ENCODE assay signal across 9 mouse cellular contexts in genomic region chr17:23664556-23665021, GRCm38 (mm10). TPM values are rescaled to one million over a fixed set of nuclear protein-coding genes. Genes with fewer than 3 reads are reported as not detected.
DNase-seq lines count a peak whose midpoint lies in the region; ATAC-seq and TF ChIP-seq lines count a peak whose summit lies in the region.
"Had no signal": no experiment of that assay in that cellular context is flagged by ENCODE, and none has a peak within 500 bp of the region (broad histone marks: within the 10 kb centered on the region; RNA-seq: fewer than 3 reads in every experiment).

No protein-coding gene starts in this region.

- H3K4me1 ChIP-seq in MEL (ENCODE audit: control insufficient read depth in 1 of 2, insufficient read depth in 2 of 2, low read length in 2 of 2) = peaks cover 0 to 4% of the 10 kb centered on the region in 2 experiments; a peak in 2 of 4 replicates

- H3K36me3 ChIP-seq in MEL (ENCODE audit: control insufficient read depth in 1 of 2, insufficient read depth in 2 of 2, low read length in 2 of 2) = no peaks in the 10 kb centered on the region

- peak; percentile 55 to 90 (median 76) for TF ChIP-seq CTCF in MEL (IDR thresholded peaks at IDR 0.05 in 2 of 3, conservative IDR thresholded peaks at IDR 0.05 in 1 of 3; ENCODE audit: control insufficient read depth in 1 of 3, insufficient read depth in 1 of 3, low read depth in 2 of 3, low read length in 3 of 3, poor library complexity in 1 of 3, severe bottlenecking in 1 of 3)

- peak; percentile 25; the same call in 1 of the 2 replicates for ATAC-seq in erythroid progenitor cell, adult 5-6 weeks (replicated peaks; ENCODE audit: low FRiP score, poor library complexity, severe bottlenecking)

- no peaks in the 10 kb centered on the region for H3K79me2 ChIP-seq in MEL (ENCODE audit: control insufficient read depth, insufficient read depth, low read length, poor library complexity)

- H3K27me3 ChIP-seq in MEL (ENCODE audit: control insufficient read depth in 1 of 2, insufficient read depth in 2 of 2, low read length in 2 of 2) = no peaks in the 10 kb centered on the region

- TF ChIP-seq EP300 in MEL (IDR thresholded peaks at IDR 0.05; ENCODE audit: low read depth in 1 of 2, low read length in 2 of 2) = peak in 1 of 2 experiments; percentile 8; a peak in 1 of 4 replicates

- H3K27ac ChIP-seq in MEL (ENCODE audit: control insufficient read depth, low read depth, low read length) = no peak overlapping the region
- H3K27ac ChIP-seq: macrophage had no signal

- TF ChIP-seq POLR2A in MEL (IDR thresholded peaks at IDR 0.05; ENCODE audit: control insufficient read depth in 1 of 2, insufficient read depth in 1 of 2, low read depth in 1 of 2, low read length in 2 of 2, poor library complexity in 1 of 2) = no peak

- peak; percentile 25 for DNase-seq in kidney, adult 18-20 months
- DNase-seq in kidney, postnatal 36 days = no peak
- DNase-seq in MEL (ENCODE audit: low read depth, low spot score) = peak; percentile 73
- peak; percentile 22 for DNase-seq in lung, postnatal 14 days
- DNase-seq in testis, postnatal 14 days (ENCODE audit: low spot score) = peak; percentile 38
- DNase-seq in spleen, adult 18-20 months = no peak
- DNase-seq in adrenal gland, postnatal 14 days = no peak

- H3K9ac ChIP-seq in MEL (ENCODE audit: control insufficient read depth, low read depth, low read length, poor library complexity, severe bottlenecking) = no peak overlapping the region

- TF ChIP-seq RAD21 in MEL (IDR thresholded peaks at IDR 0.05; ENCODE audit: low read depth, low read length) = peak; percentile 44

- H3K9me3 ChIP-seq in MEL (replicated peaks; ENCODE audit: insufficient read depth, low read length) = no peaks in the 10 kb centered on the region

- H3K4me3 ChIP-seq in MEL (ENCODE audit: control insufficient read depth in 1 of 2, insufficient read depth in 1 of 2, low read depth in 2 of 2, low read length in 2 of 2) = peak overlapping the region in 1 of 2 experiments; percentile 13; a peak in 1 of 4 replicates

TF ChIP-seq in MEL, 35 proteins besides CTCF, POLR2A, EP300 and RAD21:
- TF ChIP-seq NELFE (IDR thresholded peaks at IDR 0.05; ENCODE audit: low read depth, low read length) (0 out of 2 replicates have a peak, but pooled peaks have one; percentile 26), SMC3 (IDR thresholded peaks at IDR 0.05; ENCODE audit: low read depth, low read length) (peak; percentile 56), RCOR1 (IDR thresholded peaks at IDR 0.05; ENCODE audit: low read depth, low read length) (0 out of 2 replicates have a peak, but pooled peaks have one; percentile 7), ZNF384 (IDR thresholded peaks at IDR 0.05; ENCODE audit: low read depth, low read length) (0 out of 2 replicates have a peak, but pooled peaks have one; percentile 41), MAZ (IDR thresholded peaks at IDR 0.05; ENCODE audit: low read depth, low read length) (no peak), POLR2AphosphoS2 (IDR thresholded peaks at IDR 0.05; ENCODE audit: low read length) (no peak)

RNA-seq across cellular contexts. Expression of gene Bicdl2, which starts 4.3 kb away (rescaled TPM):
- 0.08 TPM in 1 of 2 replicates, not detected in the other for total RNA-seq in MEL (2012; rRNA removed)
- under 1 TPM in 1 of 2 experiments, not detected in 1; 0.17 TPM for polyA plus RNA-seq in MEL (2012; ENCODE audit: insufficient read depth in 1 of 2, insufficient read length in 2 of 2, low read depth in 1 of 2, low replicate concordance in 2 of 2, missing spikeins in 1 of 2)
- total RNA-seq in erythroid progenitor cell, adult 5-6 weeks (2015; ENCODE audit: low replicate concordance) = not detected in 2 replicates
- not detected in 2 replicates for total RNA-seq in erythroid progenitor cell, adult 5-6 weeks (2017; ENCODE audit: low replicate concordance)
- not detected in 2 replicates for total RNA-seq in adrenal gland, postnatal 14 days (2021)
- polyA plus RNA-seq: macrophage had no signal

RNA-seq across cellular contexts. Expression of gene Hcfc1r1, which starts 8.8 kb away (rescaled TPM):
- total RNA-seq in MEL (2012; rRNA removed) = 11.0 and 15.6 TPM in 2 replicates
- polyA plus RNA-seq in MEL (2012; ENCODE audit: insufficient read depth in 1 of 2, insufficient read length in 2 of 2, low read depth in 1 of 2, low replicate concordance in 2 of 2, missing spikeins in 1 of 2) = 10 to 100 TPM in 1 of 2 experiments, not detected in 1; 81.6 TPM
- total RNA-seq in erythroid progenitor cell, adult 5-6 weeks (2015; ENCODE audit: low replicate concordance) = 6.3 and 15.9 TPM in 2 replicates
- 8.6 and 11.0 TPM in 2 replicates for total RNA-seq in erythroid progenitor cell, adult 5-6 weeks (2017; ENCODE audit: low replicate concordance)
- 158 and 163 TPM in 2 replicates for total RNA-seq in adrenal gland, postnatal 14 days (2021)

RNA-seq across cellular contexts. Expression of gene Thoc6, which starts 9.1 kb away (rescaled TPM):
- 26.4 and 36.9 TPM in 2 replicates for total RNA-seq in MEL (2012; rRNA removed)
- polyA plus RNA-seq in MEL (2012; ENCODE audit: insufficient read depth in 1 of 2, insufficient read length in 2 of 2, low read depth in 1 of 2, low replicate concordance in 2 of 2, missing spikeins in 1 of 2) = 10 to 100 TPM in 1 of 2 experiments, not detected in 1; 62.9 TPM
- 11.3 and 11.9 TPM in 2 replicates for total RNA-seq in erythroid progenitor cell, adult 5-6 weeks (2015; ENCODE audit: low replicate concordance)
- total RNA-seq in erythroid progenitor cell, adult 5-6 weeks (2017; ENCODE audit: low replicate concordance) = 3.5 and 4.0 TPM in 2 replicates
- 25.2 and 26.3 TPM in 2 replicates for total RNA-seq in adrenal gland, postnatal 14 days (2021)

RNA-seq across cellular contexts. Expression of gene Tnfrsf12a, which starts 12.7 kb away (rescaled TPM):
- 15.4 and 18.8 TPM in 2 replicates for total RNA-seq in MEL (2012; rRNA removed)
- 10 to 100 TPM in 1 of 2 experiments, not detected in 1; 14.7 TPM for polyA plus RNA-seq in MEL (2012; ENCODE audit: insufficient read depth in 1 of 2, insufficient read length in 2 of 2, low read depth in 1 of 2, low replicate concordance in 2 of 2, missing spikeins in 1 of 2)
- 5.0 TPM in 1 of 2 replicates, not detected in the other for total RNA-seq in erythroid progenitor cell, adult 5-6 weeks (2015; ENCODE audit: low replicate concordance)
- total RNA-seq in erythroid progenitor cell, adult 5-6 weeks (2017; ENCODE audit: low replicate concordance) = 6.1 TPM in 1 of 2 replicates, not detected in the other
- total RNA-seq in adrenal gland, postnatal 14 days (2021) = 85.2 and 119 TPM in 2 replicates

RNA-seq across cellular contexts. Expression of gene Cldn6, which starts 14.5 kb away (rescaled TPM):
- total RNA-seq in MEL (2012; rRNA removed) = not detected in 2 replicates
- polyA plus RNA-seq in MEL (2012; ENCODE audit: insufficient read depth in 1 of 2, insufficient read length in 2 of 2, low read depth in 1 of 2, low replicate concordance in 2 of 2, missing spikeins in 1 of 2) = not detected
- not detected in 2 replicates for total RNA-seq in erythroid progenitor cell, adult 5-6 weeks (2015; ENCODE audit: low replicate concordance)
- total RNA-seq in erythroid progenitor cell, adult 5-6 weeks (2017; ENCODE audit: low replicate concordance) = not detected in 2 replicates
- 0.30 TPM in 1 of 2 replicates, not detected in the other for total RNA-seq in adrenal gland, postnatal 14 days (2021)
- polyA plus RNA-seq: macrophage had no signal

Comparison
In these comparisons a context has a peak if more than half of its experiments do, and no peak if none do; other contexts are left out.
1. DNase-seq: peak in kidney, adult 18-20 months (single experiment), MEL (single experiment), lung, postnatal 14 days (single experiment) and testis, postnatal 14 days (single experiment); none in kidney, postnatal 36 days (0 of 2), spleen, adult 18-20 months (0 of 2) and adrenal gland, postnatal 14 days (single experiment).